Mouse (Mus musculus) liver, embryonic 15.5 days (tissue): Measurements from ENCODE around the gene Slco4c1. TPM values are rescaled to one million over a fixed set of nuclear protein-coding genes. Genes with fewer than 3 reads are reported as not detected.

Experiments used
- ATAC-seq: fragments of 200-750 bp; cut with Nextera tagmentation; 2 replicates; pipeline ENCODE4 v1.8.0; 2017; ENCODE audit warnings: moderate number of reproducible peaks, mild to moderate bottlenecking, moderate library complexity; ENCODE audit not compliant: insufficient read depth
- H3K27ac ChIP-seq: fragments of 300-500 bp; sonication (generic); replicated peaks from 2 replicates; pipeline ENCODE4 v1.5.1; 2015; ENCODE audit warnings: mild to moderate bottlenecking, inconsistent platforms
- H3K27me3 ChIP-seq: fragments of 300-500 bp; sonication (generic); 2 replicates; pipeline ENCODE4 v1.6.1; 2015; ENCODE audit warnings: mild to moderate bottlenecking, inconsistent platforms
- H3K36me3 ChIP-seq: fragments of 300-500 bp; sonication (generic); replicated peaks from 2 replicates; pipeline ENCODE4 v1.6.1; 2015; ENCODE audit warnings: moderate library complexity, mild to moderate bottlenecking, inconsistent platforms
- H3K4me1 ChIP-seq: fragments of 300-500 bp; sonication (generic); replicated peaks from 2 replicates; pipeline ENCODE4 v1.6.1; 2015; ENCODE audit warnings: inconsistent platforms
- H3K4me2 ChIP-seq: fragments of 300-500 bp; sonication (generic); 2 replicates; pipeline ENCODE4 v1.6.1; 2015; ENCODE audit warnings: moderate library complexity, mild to moderate bottlenecking, inconsistent platforms
- H3K4me3 ChIP-seq: fragments of 300-500 bp; sonication (generic); replicated peaks from 2 replicates; pipeline ENCODE4 v1.5.1; 2015; ENCODE audit warnings: mild to moderate bottlenecking, inconsistent platforms
- H3K9ac ChIP-seq: fragments of 300-500 bp; sonication (generic); 2 replicates; pipeline ENCODE4 v1.6.1; 2015; ENCODE audit warnings: moderate library complexity, mild to moderate bottlenecking, inconsistent platforms
- H3K9me3 ChIP-seq: fragments of 300-500 bp; sonication (generic); replicated peaks from 2 replicates; pipeline ENCODE4 v1.6.1; 2016; ENCODE audit warnings: inconsistent platforms
- WGBS: fragments of 180-500 bp; shearing (Covaris S2); methylation state at CpG from one replicate; pipeline ENCODE4 v1.1.7; 2015; ENCODE audit warnings: mixed read lengths; ENCODE audit not compliant: insufficient replicate concordance; 5-methylcytosine and 5-hydroxymethylcytosine counted together
- polyA plus RNA-seq: library from polyadenylated mRNA; unstranded; fragments of >200 nt; fragmentation: Nextera tagmentation; extraction: Ambion mirVana; gene quantifications from 2 replicates; pipeline ENCODE4 v1.2.1, GENCODE M21; 2015

The Slco4c1 gene
- polyA plus RNA-seq = 1.5 and 1.6 TPM in 2 replicates

DNA sequence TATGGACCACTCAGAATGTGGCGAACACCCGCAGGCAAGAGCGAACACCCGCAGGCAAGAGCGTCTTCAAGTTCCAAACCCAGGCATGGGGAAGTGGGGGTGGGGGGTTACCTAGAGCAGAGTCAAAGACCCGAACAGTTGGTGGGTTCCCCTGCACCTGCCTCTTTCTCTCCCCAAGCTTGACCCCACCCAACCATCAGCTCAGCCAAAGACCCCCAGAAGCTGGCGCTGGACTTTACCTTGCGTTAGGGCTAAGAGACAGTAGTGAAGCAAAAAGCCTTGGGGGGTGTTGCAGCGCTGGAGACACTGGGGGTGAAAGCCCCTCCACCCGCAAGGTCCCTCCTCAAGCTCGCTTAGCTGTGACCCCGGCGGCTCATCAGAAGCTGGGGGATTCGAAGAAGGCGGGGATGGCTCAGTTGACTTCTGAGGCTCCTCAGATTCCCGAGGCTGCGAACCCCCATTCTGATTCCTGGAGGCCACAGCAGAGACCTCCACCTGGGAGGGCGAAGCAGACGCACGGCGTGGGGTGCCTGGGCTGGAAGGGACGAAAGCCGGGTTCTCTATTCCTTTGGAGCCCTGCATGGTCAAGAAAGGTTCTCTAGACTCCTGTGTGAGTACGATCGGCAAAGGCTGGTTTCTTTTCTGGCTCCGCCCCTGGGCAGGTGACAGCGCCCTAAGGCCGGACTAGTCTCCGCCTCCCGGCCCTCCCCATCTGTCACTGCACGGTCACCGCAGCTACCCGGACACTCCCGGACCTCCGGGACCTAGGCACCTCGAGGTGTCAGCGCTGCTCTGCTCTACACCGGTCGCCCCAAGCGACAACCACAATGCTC lies at the start of gene Slco4c1:
Gene Slco4c1 (minus strand): TSS at position 644 of the 833 bp plus-strand sequence.
- no peaks in the 10 kb centered on the region for H3K9me3 ChIP-seq
- H3K9ac ChIP-seq = no peak within 1 kb of the TSS
- H3K27ac ChIP-seq = no peak within 1 kb of the TSS; the same call in 1 of the 2 replicates
- H3K4me1 ChIP-seq = no peaks in the 10 kb centered on the region
- H3K27me3 ChIP-seq = peaks cover 4% of the 10 kb centered on the region; the same call in 1 of the 2 replicates
- peak within 1 kb of the TSS; percentile 64 for H3K4me2 ChIP-seq
- H3K36me3 ChIP-seq = no peaks in the 10 kb centered on the region
- peak; percentile 86 for ATAC-seq
- peak within 1 kb of the TSS; percentile 52 for H3K4me3 ChIP-seq
- 3% methylated on average over 40 of the region's 40 CpGs for WGBS

DNA sequence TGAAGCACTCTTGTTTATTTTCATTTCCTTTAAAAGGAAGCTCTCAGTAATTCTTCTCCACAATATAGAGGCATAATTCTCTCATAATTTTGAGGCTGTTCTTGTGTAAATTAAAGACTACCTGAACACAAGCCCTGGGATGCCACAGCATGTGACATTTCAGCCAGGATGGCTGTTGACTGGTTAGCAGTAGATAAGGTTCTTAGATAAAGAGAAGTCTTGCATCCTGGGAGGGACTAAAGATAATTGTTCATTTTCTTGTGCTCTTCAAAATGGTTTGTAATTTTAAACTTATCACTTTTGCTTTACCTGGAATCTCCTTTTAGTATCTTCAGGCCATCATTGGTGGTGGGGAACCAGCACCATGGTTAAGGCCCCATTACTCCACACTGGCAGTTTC lies 45.4 kb upstream of the Slco4c1 start:
- H3K4me3 ChIP-seq = no peak overlapping the region
- no peaks in the 10 kb centered on the region for H3K27me3 ChIP-seq
- H3K9me3 ChIP-seq = no peaks in the 10 kb centered on the region
- no peak overlapping the region for H3K9ac ChIP-seq
- ATAC-seq = no peak
- no peak overlapping the region for H3K4me2 ChIP-seq
- no peak overlapping the region for H3K27ac ChIP-seq
- no peaks in the 10 kb centered on the region for H3K36me3 ChIP-seq
- H3K4me1 ChIP-seq = no peaks in the 10 kb centered on the region

DNA sequence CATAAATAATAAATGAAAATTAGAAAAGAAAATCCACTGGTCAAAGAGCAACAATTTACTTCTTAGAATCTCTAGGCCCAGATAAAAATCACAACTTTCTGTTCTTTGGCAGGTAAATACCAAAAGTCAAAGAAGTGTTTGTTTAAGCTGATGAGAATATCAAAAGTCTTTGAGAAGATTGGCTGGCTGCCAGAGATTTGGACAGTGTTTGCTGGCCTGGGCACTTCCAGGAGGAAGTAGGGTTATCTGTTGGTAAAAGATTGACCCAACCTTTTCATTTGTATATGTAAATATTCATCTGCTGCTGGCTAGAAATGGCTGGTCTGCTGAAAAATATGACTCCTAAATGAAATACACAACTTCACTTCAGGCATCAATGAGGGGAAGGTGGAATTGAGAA lies 11.8 kb upstream of the Slco4c1 start:
- H3K27me3 ChIP-seq = no peaks in the 10 kb centered on the region
- H3K4me3 ChIP-seq = no peak overlapping the region
- no peaks in the 10 kb centered on the region for H3K4me1 ChIP-seq
- no peak for ATAC-seq
- no peak overlapping the region for H3K9ac ChIP-seq
- no peaks in the 10 kb centered on the region for H3K36me3 ChIP-seq
- H3K4me2 ChIP-seq = no peak overlapping the region
- no peaks in the 10 kb centered on the region for H3K9me3 ChIP-seq
- 0 out of 2 replicates have a peak overlapping the region, but pooled peaks have one; percentile 29 for H3K27ac ChIP-seq

DNA sequence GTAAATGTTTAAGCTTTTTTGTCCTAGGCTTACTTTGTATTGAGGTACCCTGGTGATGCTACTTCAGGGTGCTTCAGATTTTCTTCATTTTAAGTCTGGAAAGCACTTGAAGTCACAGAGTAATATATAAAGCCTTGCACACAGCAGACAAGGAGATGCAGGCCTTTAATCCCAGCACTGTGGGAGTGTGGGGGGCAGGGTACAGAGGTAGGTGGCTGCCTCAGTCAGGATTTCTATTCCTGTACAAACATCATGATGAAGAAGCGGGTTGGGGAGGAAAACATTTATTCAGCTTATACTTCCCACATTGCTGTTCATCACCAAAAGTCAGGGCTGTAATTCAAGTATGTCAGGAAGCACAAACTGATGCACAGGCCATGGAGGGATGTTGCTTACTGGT lies 6.6 kb upstream of the Slco4c1 start:
- no peak for ATAC-seq
- Histone ChIP-seq H3K9ac (no peak overlapping the region), H3K36me3 (no peaks in the 10 kb centered on the region), H3K27me3 (no peaks in the 10 kb centered on the region), H3K27ac (no peak overlapping the region), H3K4me2 (no peak overlapping the region), H3K9me3 (no peaks in the 10 kb centered on the region), H3K4me1 (no peaks in the 10 kb centered on the region), H3K4me3 (no peak overlapping the region)
- 63% methylated on average over 1 of the region's 1 CpGs for WGBS

DNA sequence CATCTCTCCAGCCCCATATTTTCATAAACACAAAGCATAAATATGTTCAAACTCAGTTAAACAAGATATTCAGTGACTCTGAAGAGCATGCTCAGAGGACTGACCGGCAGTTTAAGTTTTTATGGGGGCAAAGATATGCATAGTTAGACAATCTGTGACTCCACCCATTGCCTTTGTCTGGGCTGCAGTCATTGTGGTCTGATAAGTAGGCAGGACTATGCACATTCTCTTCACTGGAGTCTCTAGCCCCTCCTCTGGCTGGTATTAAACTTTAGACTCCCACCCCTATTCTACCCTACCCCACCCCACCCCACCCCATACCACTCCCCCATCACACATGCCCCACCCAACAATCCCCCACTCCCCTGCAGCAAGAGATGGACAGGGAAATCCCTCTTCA lies 4.1 kb upstream of the Slco4c1 start:
- Histone ChIP-seq H3K9me3 (no peaks in the 10 kb centered on the region), H3K4me2 (no peak overlapping the region), H3K9ac (no peak overlapping the region), H3K4me3 (no peak overlapping the region), H3K27me3 (peaks cover 4% of the 10 kb centered on the region; the same call in 1 of the 2 replicates), H3K27ac (no peak overlapping the region), H3K36me3 (no peaks in the 10 kb centered on the region), H3K4me1 (no peaks in the 10 kb centered on the region)
- 42% methylated on average over 1 of the region's 1 CpGs for WGBS
- ATAC-seq = no peak

DNA sequence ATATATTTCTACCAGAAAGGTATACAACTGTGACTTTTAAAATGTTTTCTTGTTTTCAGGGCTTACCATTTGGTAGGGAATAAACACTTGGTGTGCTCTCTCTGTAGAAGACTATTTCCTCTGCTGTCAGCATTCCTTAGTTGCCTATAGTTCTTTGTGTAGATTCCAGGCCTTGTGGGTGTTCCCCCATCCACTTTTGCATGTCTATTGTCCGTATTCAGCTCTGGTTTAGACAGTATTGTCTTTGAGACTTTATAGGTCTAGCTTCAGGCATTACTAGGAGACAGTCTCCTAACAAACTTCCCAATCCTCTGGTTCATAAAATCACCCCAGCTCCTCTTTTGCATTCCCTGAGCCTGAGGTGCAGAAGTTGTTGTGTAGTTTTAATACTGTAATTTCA lies 2.7 kb upstream of the Slco4c1 start:
- H3K27ac ChIP-seq = no peak overlapping the region
- H3K4me3 ChIP-seq = no peak overlapping the region
- H3K9me3 ChIP-seq = no peaks in the 10 kb centered on the region
- no peaks in the 10 kb centered on the region for H3K36me3 ChIP-seq
- no peak for ATAC-seq
- WGBS = 70% methylated on average over 1 of the region's 1 CpGs
- peaks cover 4% of the 10 kb centered on the region; the same call in 1 of the 2 replicates for H3K27me3 ChIP-seq
- H3K4me2 ChIP-seq = no peak overlapping the region
- H3K4me1 ChIP-seq = no peaks in the 10 kb centered on the region
- H3K9ac ChIP-seq = no peak overlapping the region

DNA sequence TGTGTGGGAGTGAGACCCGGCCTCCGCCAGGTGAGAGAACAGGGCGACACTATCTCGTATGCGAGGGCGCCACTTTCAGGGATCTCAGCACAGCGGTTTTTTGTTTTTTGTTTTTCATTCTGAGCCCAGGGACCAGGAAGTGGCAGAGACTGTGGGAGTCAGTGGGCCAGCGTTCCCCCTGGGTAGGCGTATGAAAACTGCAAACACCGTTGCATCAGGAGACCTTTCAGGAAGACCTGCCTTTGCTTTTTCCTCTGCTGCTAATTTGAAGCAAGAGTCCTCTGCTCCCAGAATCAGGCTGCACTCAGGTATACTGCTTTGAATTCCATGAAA lies 356 bp upstream of the Slco4c1 start:
- Histone ChIP-seq H3K27me3 (peaks cover 4% of the 10 kb centered on the region; the same call in 1 of the 2 replicates), H3K9ac (no peak overlapping the region), H3K4me3 (peak overlapping the region; percentile 52), H3K9me3 (no peaks in the 10 kb centered on the region), H3K27ac (no peak overlapping the region), H3K4me2 (peak overlapping the region; percentile 64), H3K36me3 (no peaks in the 10 kb centered on the region), H3K4me1 (no peaks in the 10 kb centered on the region)
- ATAC-seq = no peak
- 1% methylated on average over 10 of the region's 10 CpGs for WGBS

DNA sequence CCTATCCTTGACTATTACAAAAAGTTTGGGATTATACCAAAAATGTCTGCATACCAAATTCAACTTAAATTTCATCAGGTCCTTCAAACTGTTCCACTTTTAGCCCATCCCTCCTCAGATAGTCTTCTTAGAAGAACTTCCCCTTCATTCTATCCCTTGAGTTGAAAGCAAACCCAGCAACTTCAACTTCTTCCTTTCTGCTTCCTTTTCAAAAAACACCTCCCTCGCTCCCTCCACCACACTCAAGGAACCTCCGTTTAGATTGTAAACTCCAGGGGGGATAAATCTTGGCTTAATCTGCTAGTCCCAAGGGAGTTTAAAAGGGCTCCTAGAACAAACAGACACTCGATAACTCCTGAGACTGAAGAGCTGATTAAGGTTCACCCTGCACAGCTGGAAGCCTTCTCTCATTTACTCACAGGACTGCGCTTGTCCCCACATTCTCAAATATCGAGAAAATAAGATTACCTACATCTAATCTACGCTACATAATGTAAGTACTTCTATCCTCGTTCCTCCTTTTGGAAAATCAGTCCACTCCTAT lies 1.1 kb downstream of the Slco4c1 start:
- 9% methylated on average over 7 of the region's 7 CpGs for WGBS
- Histone ChIP-seq H3K4me1 (no peaks in the 10 kb centered on the region), H3K9me3 (no peaks in the 10 kb centered on the region), H3K4me2 (peak overlapping the region; percentile 64; the same call in 1 of the 2 replicates), H3K4me3 (no peak overlapping the region), H3K27ac (no peak overlapping the region), H3K36me3 (no peaks in the 10 kb centered on the region), H3K9ac (no peak overlapping the region), H3K27me3 (peaks cover 4% of the 10 kb centered on the region; the same call in 1 of the 2 replicates)
- ATAC-seq = no peak

DNA sequence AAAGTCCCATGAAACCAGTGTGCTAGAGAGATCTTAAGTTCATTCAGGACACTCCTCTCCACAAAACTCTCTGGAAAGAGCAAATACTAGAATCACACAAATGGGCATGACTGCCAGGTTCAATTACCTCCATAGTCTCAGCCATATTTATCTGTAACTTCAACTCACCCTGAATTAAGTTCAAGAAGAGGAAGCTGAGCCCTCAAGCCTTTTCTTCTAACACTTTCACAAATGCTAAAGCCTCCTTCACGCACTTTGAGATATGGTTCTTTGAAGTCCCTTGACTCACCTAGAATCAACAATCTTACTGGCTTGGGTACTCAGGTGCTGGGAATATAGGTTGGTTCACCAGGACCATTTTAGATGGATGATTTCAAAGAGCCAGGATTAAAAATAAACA lies 3.2 kb downstream of the Slco4c1 start:
- no peaks in the 10 kb centered on the region for H3K36me3 ChIP-seq
- H3K4me2 ChIP-seq = no peak overlapping the region
- no peak overlapping the region for H3K9ac ChIP-seq
- ATAC-seq = no peak
- peaks cover 4% of the 10 kb centered on the region; the same call in 1 of the 2 replicates for H3K27me3 ChIP-seq
- no peak overlapping the region for H3K4me3 ChIP-seq
- H3K27ac ChIP-seq = no peak overlapping the region
- WGBS = 60% methylated on average over 1 of the region's 1 CpGs
- H3K4me1 ChIP-seq = no peaks in the 10 kb centered on the region; the same call in 1 of the 2 replicates
- no peaks in the 10 kb centered on the region for H3K9me3 ChIP-seq

DNA sequence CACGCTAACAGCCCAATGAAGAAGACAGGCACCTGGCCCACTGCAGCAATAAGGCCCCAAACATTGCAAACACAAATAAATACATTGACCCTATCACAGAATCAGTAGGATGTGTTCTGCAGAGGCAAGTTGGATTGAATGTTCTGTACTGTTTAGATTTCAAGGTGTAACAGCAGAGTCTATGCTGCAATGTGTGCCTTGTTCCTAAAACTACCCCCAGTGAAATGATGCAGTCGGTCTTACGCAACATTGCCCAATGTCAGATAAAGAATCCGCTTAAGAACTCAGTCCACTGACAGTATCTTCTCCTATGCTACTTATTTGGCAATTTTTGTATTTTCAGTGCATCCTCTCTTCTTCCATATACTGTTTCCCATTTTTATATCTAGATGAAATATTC lies 6.0 kb downstream of the Slco4c1 start:
- Histone ChIP-seq H3K4me3 (no peak overlapping the region), H3K4me2 (no peak overlapping the region), H3K27me3 (no peaks in the 10 kb centered on the region), H3K36me3 (no peaks in the 10 kb centered on the region), H3K4me1 (no peaks in the 10 kb centered on the region; the same call in 1 of the 2 replicates), H3K9me3 (no peaks in the 10 kb centered on the region), H3K9ac (no peak overlapping the region), H3K27ac (no peak overlapping the region)
- WGBS = 55% methylated on average over 4 of the region's 4 CpGs
- ATAC-seq = peak; percentile 61

DNA sequence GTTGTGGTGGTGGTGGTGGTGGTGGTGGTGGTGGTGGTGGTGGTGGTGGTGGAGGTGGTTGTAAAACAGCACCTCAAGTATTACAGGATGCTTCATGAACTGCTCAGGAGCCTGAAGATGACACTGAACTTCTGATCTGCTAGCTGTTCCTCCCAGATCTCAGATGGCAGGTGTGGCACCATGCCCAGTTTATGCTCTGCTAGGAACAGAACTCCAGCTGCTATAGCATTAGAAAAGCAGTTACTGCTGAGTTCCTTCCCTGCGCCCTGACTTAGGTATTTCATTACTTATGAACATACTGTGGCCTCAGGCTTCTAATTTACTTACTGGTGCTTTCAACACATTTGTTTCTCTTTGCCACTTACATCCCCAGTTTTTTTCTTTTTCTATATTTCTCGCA lies 7.9 kb downstream of the Slco4c1 start:
- Histone ChIP-seq H3K4me3 (no peak overlapping the region), H3K36me3 (no peaks in the 10 kb centered on the region), H3K4me2 (no peak overlapping the region), H3K27ac (no peak overlapping the region), H3K9me3 (no peaks in the 10 kb centered on the region), H3K4me1 (no peaks in the 10 kb centered on the region; the same call in 1 of the 2 replicates), H3K9ac (no peak overlapping the region), H3K27me3 (no peaks in the 10 kb centered on the region)
- 51% methylated on average over 2 of the region's 2 CpGs for WGBS
- ATAC-seq = no peak
